Mouse (Mus musculus) E14TG2a.4 (cell line): ENCODE measurements at regions not wholly inside any gene's neighbourhood (a gene's known extent, or its start where the extent isn't known, plus 50 kb on each side); places are given as distances from the start of the nearest gene placed in this dataset.

Source experiments
- CTCF ChIP-seq: conservative IDR thresholded peaks from 2 replicates; pipeline ENCODE4 v1.5.1; 2014; ENCODE audit warnings: low read length
- NANOG ChIP-seq: IDR thresholded peaks from 2 replicates; pipeline ENCODE4 v1.6.1; 2014; ENCODE audit warnings: borderline replicate concordance, low read length, mixed read lengths
- POU5F1 ChIP-seq: IDR thresholded peaks from 2 replicates; pipeline ENCODE4 v1.6.1; 2014; ENCODE audit warnings: low read length, borderline replicate concordance

DNA sequence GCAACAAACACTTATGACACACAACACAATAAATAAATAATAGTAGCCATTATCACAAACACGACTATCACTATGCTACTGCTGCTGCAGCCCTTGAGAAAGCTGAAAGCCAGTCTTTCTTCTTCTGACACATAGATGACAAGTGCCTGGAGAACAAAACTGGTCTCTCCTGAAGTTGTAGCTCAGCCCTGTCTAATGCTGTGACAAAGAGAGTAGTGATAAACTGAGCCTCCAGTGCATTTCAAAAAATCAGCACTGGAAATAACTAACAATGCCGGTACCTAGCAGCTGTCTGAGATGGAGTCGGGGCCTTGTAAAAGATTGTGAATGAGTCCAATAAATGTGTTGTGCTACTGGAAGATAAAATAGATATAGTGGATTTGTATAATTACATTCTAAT lies 320.3 kb upstream of the Acvr2a start:
- no peak for TF ChIP-seq CTCF
- no peak for TF ChIP-seq NANOG
- no peak for TF ChIP-seq POU5F1
